Mouse (Mus musculus) thymus, postnatal 4 days (tissue): ENCODE measurements around the gene Ccdc80.

Source experiments
- DNase-seq: peaks from one replicate; pipeline ENCODE4 v3.0.0; 2021

Ccdc80 gene

GRCm38 (mm10) chr16:45118760-45119159 lies 25.6 kb downstream of the Ccdc80 start:
- no peak for DNase-seq

- no peak for DNase-seq
Observed at GRCm38 (mm10) chr16:45120844-45121425, 27.7 kb downstream of the Ccdc80 start.

GRCm38 (mm10) chr16:45122571-45122970 lies 29.4 kb downstream of the Ccdc80 start:
- DNase-seq: no peak

- no peak for DNase-seq
Observed at GRCm38 (mm10) chr16:45124230-45125203, 31.3 kb downstream of the Ccdc80 start.

GRCm38 (mm10) chr16:45127936-45128710 lies 34.9 kb downstream of the Ccdc80 start:
- no peak for DNase-seq

GRCm38 (mm10) chr16:45141711-45142110 lies 48.5 kb downstream of the Ccdc80 start:
- DNase-seq: no peak

- no peak for DNase-seq
Observed at GRCm38 (mm10) chr16:45142565-45142964, 49.4 kb downstream of the Ccdc80 start.

- no peak for DNase-seq
Observed at GRCm38 (mm10) chr16:45145119-45145518, 51.9 kb downstream of the Ccdc80 start.

GRCm38 (mm10) chr16:45148488-45149082 lies 55.4 kb downstream of the Ccdc80 start:
- DNase-seq: no peak

- DNase-seq: no peak
Observed at GRCm38 (mm10) chr16:45154741-45155250, 61.6 kb downstream of the Ccdc80 start.

- peak; percentile 76 for DNase-seq
Observed at GRCm38 (mm10) chr16:45158136-45158521, 64.9 kb downstream of the Ccdc80 start.

- peak; percentile 98 for DNase-seq
Observed at GRCm38 (mm10) chr16:45158522-45159388, 65.6 kb downstream of the Ccdc80 start, which contains the start of the genes Slc35a5 and Atg3. TSS of gene Slc35a5 (minus strand) at chr16:45158706. TSS of gene Atg3 (plus strand) at chr16:45158785.

- DNase-seq: no peak
Observed at GRCm38 (mm10) chr16:45159389-45159716, 66.2 kb downstream of the Ccdc80 start.
